Mouse (Mus musculus) kidney, adult 8-10 months (tissue): ENCODE data around the gene Higd1c.
"Not testable (repeated sequence)": the region's sequence is repeated elsewhere in the genome, so short reads cannot be mapped to it uniquely, and the experiment has no call there.

ENCODE experiments used
- DNase-seq, 2 experiments: peaks; one replicate each; pipeline ENCODE4 v3.0.0; 2022

Gene Higd1c

GRCm38 (mm10) chr15:100364242-100364641 lies at the start of gene Higd1c:
Higd1c (plus strand) TSS chr15:100364542.
- no peak for DNase-seq

GRCm38 (mm10) chr15:100318014-100318671 lies 46.2 kb upstream of the Higd1c start:
- DNase-seq, result peak in 1 of 2 experiments; percentile 57

- no peak for DNase-seq
Observed at GRCm38 (mm10) chr15:100319884-100320283, 44.5 kb upstream of the Higd1c start.

GRCm38 (mm10) chr15:100320295-100320905 lies 43.9 kb upstream of the Higd1c start:
- DNase-seq, result peak in 1 of 2 experiments; percentile 41

- peak; percentile 86 to 88 for DNase-seq
Observed at GRCm38 (mm10) chr15:100321134-100321533, 43.2 kb upstream of the Higd1c start.

GRCm38 (mm10) chr15:100324021-100324591 lies 40.2 kb upstream of the Higd1c start:
- DNase-seq, result no peak

- DNase-seq, result no peak
Observed at GRCm38 (mm10) chr15:100325235-100325634, 39.1 kb upstream of the Higd1c start.

GRCm38 (mm10) chr15:100328089-100328488 lies 36.3 kb upstream of the Higd1c start:
- peak in 1 of 2 experiments; percentile 46 for DNase-seq

- not testable (repeated sequence) for DNase-seq
Observed at GRCm38 (mm10) chr15:100329336-100329735, 35.0 kb upstream of the Higd1c start.

GRCm38 (mm10) chr15:100330739-100331138 lies 33.6 kb upstream of the Higd1c start:
- DNase-seq, result no peak

- DNase-seq, result not testable (repeated sequence)
Observed at GRCm38 (mm10) chr15:100332077-100332961, 32.0 kb upstream of the Higd1c start.

GRCm38 (mm10) chr15:100334629-100335028 lies 29.7 kb upstream of the Higd1c start, which contains the start of gene Mettl7a3:
Mettl7a3 (plus strand) TSS chr15:100334929.
- DNase-seq, result no peak

- not testable (repeated sequence) for DNase-seq
Observed at GRCm38 (mm10) chr15:100337328-100337727, 27.0 kb upstream of the Higd1c start.

- DNase-seq, result peak; percentile 61 to 84
Observed at GRCm38 (mm10) chr15:100337847-100338246, 26.5 kb upstream of the Higd1c start.

- DNase-seq, result peak in 1 of 2 experiments; percentile 55
Observed at GRCm38 (mm10) chr15:100341314-100341980, 22.9 kb upstream of the Higd1c start.

- peak in 1 of 2 experiments; percentile 72 for DNase-seq
Observed at GRCm38 (mm10) chr15:100345484-100345883, 18.9 kb upstream of the Higd1c start.

GRCm38 (mm10) chr15:100346761-100347160 lies 17.6 kb upstream of the Higd1c start:
- peak; percentile 70 to 78 for DNase-seq

GRCm38 (mm10) chr15:100349496-100349895 lies 14.8 kb upstream of the Higd1c start:
- DNase-seq, result peak; percentile 83 to 89

- no peak for DNase-seq
Observed at GRCm38 (mm10) chr15:100351501-100352060, 12.8 kb upstream of the Higd1c start.

- DNase-seq, result no peak
Observed at GRCm38 (mm10) chr15:100352711-100353250, 11.6 kb upstream of the Higd1c start, which contains the start of the genes Methig1 and Mettl7a2. Methig1 (plus strand) TSS chr15:100353149. Mettl7a2 (plus strand) TSS chr15:100353200.

GRCm38 (mm10) chr15:100353399-100353798 lies 10.9 kb upstream of the Higd1c start:
- DNase-seq, result not testable (repeated sequence)
